Mouse (Mus musculus) neural tube, embryonic 12.5 days (tissue): ENCODE measurements around the gene Recql5. TPM values are rescaled to one million over a fixed set of nuclear protein-coding genes. Genes with fewer than 3 reads are reported as not detected.

Experiments used
- ATAC-seq: fragments of 200-750 bp; cut with Nextera tagmentation; 2 replicates; pipeline ENCODE4 v1.8.0; 2017; ENCODE audit warnings: low read depth, mild to moderate bottlenecking, moderate TSS enrichment, moderate library complexity; ENCODE audit not compliant: low FRiP score
- H3K27ac ChIP-seq: fragments of 300-500 bp; sonication (generic); 2 replicates; pipeline ENCODE4 v1.5.1; 2016
- H3K27me3 ChIP-seq: fragments of 300-500 bp; sonication (generic); replicated peaks from 2 replicates; pipeline ENCODE4 v1.6.1; 2016; ENCODE audit warnings: mild to moderate bottlenecking
- H3K36me3 ChIP-seq: fragments of 300-500 bp; sonication (generic); 2 replicates; pipeline ENCODE4 v1.6.1; 2016; ENCODE audit warnings: mild to moderate bottlenecking
- H3K4me1 ChIP-seq: fragments of 300-500 bp; sonication (generic); 2 replicates; pipeline ENCODE4 v1.6.1; 2016
- H3K4me2 ChIP-seq: fragments of 300-500 bp; sonication (generic); replicated peaks from 2 replicates; pipeline ENCODE4 v1.6.1; 2016; ENCODE audit warnings: mild to moderate bottlenecking
- H3K4me3 ChIP-seq: fragments of 300-500 bp; sonication (generic); 2 replicates; pipeline ENCODE4 v1.5.1; 2016
- H3K9ac ChIP-seq: fragments of 300-500 bp; sonication (generic); 2 replicates; pipeline ENCODE4 v1.6.1; 2016; ENCODE audit warnings: mild to moderate bottlenecking
- H3K9me3 ChIP-seq: fragments of 300-500 bp; sonication (generic); 2 replicates; pipeline ENCODE4 v1.6.1; 2016; ENCODE audit warnings: mild to moderate bottlenecking
- WGBS: fragments of 180-500 bp; shearing (Covaris S2); methylation state at CpG from one replicate; pipeline ENCODE4 v1.1.7; 2016; 5-methylcytosine and 5-hydroxymethylcytosine counted together
- polyA plus RNA-seq: library from polyadenylated mRNA; unstranded; fragments of >200 nt; fragmentation: Nextera tagmentation; extraction: Ambion mirVana; gene quantifications from 2 replicates; pipeline ENCODE4 v1.2.1, GENCODE M21; 2016

The Recql5 gene
- polyA plus RNA-seq, 1 experiment from 2014 or later = 30.2 TPM

GRCm38 (mm10) chr11:115957971-115958370 lies 24.7 kb upstream of the Recql5 start:
- 56% methylated on average over 7 of the region's 7 CpGs for WGBS
- no peak overlapping the region for H3K27ac ChIP-seq
- H3K9me3 ChIP-seq = no peaks in the 10 kb centered on the region
- no peak overlapping the region for H3K9ac ChIP-seq
- ATAC-seq = no peak
- H3K27me3 ChIP-seq = no peaks in the 10 kb centered on the region
- H3K4me3 ChIP-seq = no peak overlapping the region
- H3K4me1 ChIP-seq = peaks cover 34% of the 10 kb centered on the region
- H3K36me3 ChIP-seq = peaks cover 76% of the 10 kb centered on the region
- no peak overlapping the region for H3K4me2 ChIP-seq

- H3K27me3 ChIP-seq = no peaks in the 10 kb centered on the region
- WGBS = 6% methylated on average over 4 of the region's 4 CpGs
- H3K9me3 ChIP-seq = no peaks in the 10 kb centered on the region
- H3K9ac ChIP-seq = no peak overlapping the region; the same call in 1 of the 2 replicates
- H3K4me3 ChIP-seq = no peak overlapping the region
- H3K27ac ChIP-seq = 0 out of 2 replicates have a peak overlapping the region, but pooled peaks have one; percentile 8
- no peak overlapping the region for H3K4me2 ChIP-seq
- H3K4me1 ChIP-seq = peaks cover 34% of the 10 kb centered on the region
- H3K36me3 ChIP-seq = peaks cover 75% of the 10 kb centered on the region
- ATAC-seq = peak; percentile 86
These were observed 23.2 kb upstream of the Recql5 start for GRCm38 (mm10) chr11:115956453-115956852.

GRCm38 (mm10) chr11:115955195-115955858 lies 22.1 kb upstream of the Recql5 start:
- no peak overlapping the region for H3K4me3 ChIP-seq
- 63% methylated on average over 10 of the region's 10 CpGs for WGBS
- H3K9me3 ChIP-seq = no peaks in the 10 kb centered on the region
- H3K27ac ChIP-seq = no peak overlapping the region
- H3K4me1 ChIP-seq = peaks cover 37% of the 10 kb centered on the region
- H3K9ac ChIP-seq = no peak overlapping the region
- no peak for ATAC-seq
- peaks cover 68% of the 10 kb centered on the region for H3K36me3 ChIP-seq
- no peak overlapping the region for H3K4me2 ChIP-seq
- H3K27me3 ChIP-seq = no peaks in the 10 kb centered on the region

GRCm38 (mm10) chr11:115954712-115955111 lies 21.4 kb upstream of the Recql5 start:
- Histone ChIP-seq H3K9ac (no peak overlapping the region), H3K4me2 (no peak overlapping the region), H3K36me3 (peaks cover 68% of the 10 kb centered on the region), H3K27me3 (no peaks in the 10 kb centered on the region), H3K4me1 (peaks cover 43% of the 10 kb centered on the region), H3K4me3 (no peak overlapping the region), H3K9me3 (no peaks in the 10 kb centered on the region), H3K27ac (0 out of 2 replicates have a peak overlapping the region, but pooled peaks have one; percentile 6)
- no peak for ATAC-seq
- WGBS = 87% methylated on average over 5 of the region's 5 CpGs

GRCm38 (mm10) chr11:115950719-115951118 lies 17.4 kb upstream of the Recql5 start:
- Histone ChIP-seq H3K9ac (0 out of 2 replicates have a peak overlapping the region, but pooled peaks have one; percentile 29), H3K27ac (no peak overlapping the region), H3K4me3 (no peak overlapping the region), H3K9me3 (no peaks in the 10 kb centered on the region), H3K36me3 (peaks cover 76% of the 10 kb centered on the region), H3K4me1 (peaks cover 23% of the 10 kb centered on the region), H3K4me2 (no peak overlapping the region), H3K27me3 (no peaks in the 10 kb centered on the region)
- WGBS = 76% methylated on average over 2 of the region's 2 CpGs
- no peak for ATAC-seq

GRCm38 (mm10) chr11:115948316-115948715 lies 15.0 kb upstream of the Recql5 start:
- WGBS = 93% methylated on average over 9 of the region's 9 CpGs
- no peaks in the 10 kb centered on the region for H3K9me3 ChIP-seq
- no peaks in the 10 kb centered on the region for H3K27me3 ChIP-seq
- no peak overlapping the region for H3K4me2 ChIP-seq
- peaks cover 71% of the 10 kb centered on the region for H3K36me3 ChIP-seq
- no peak overlapping the region for H3K4me3 ChIP-seq
- H3K4me1 ChIP-seq = peaks cover 9% of the 10 kb centered on the region; the same call in 1 of the 2 replicates
- no peak overlapping the region for H3K9ac ChIP-seq
- no peak overlapping the region for H3K27ac ChIP-seq
- ATAC-seq = no peak

GRCm38 (mm10) chr11:115946221-115946828 lies 13.0 kb upstream of the Recql5 start:
- no peak overlapping the region for H3K4me2 ChIP-seq
- WGBS = 89% methylated on average over 9 of the region's 9 CpGs
- H3K27ac ChIP-seq = no peak overlapping the region

GRCm38 (mm10) chr11:115945247-115945646 lies 12.0 kb upstream of the Recql5 start:
- Histone ChIP-seq H3K36me3 (peaks cover 74% of the 10 kb centered on the region), H3K9ac (no peak overlapping the region), H3K4me2 (no peak overlapping the region), H3K27me3 (no peaks in the 10 kb centered on the region), H3K27ac (no peak overlapping the region), H3K4me1 (peaks cover 5% of the 10 kb centered on the region; the same call in 1 of the 2 replicates), H3K4me3 (no peak overlapping the region), H3K9me3 (no peaks in the 10 kb centered on the region)
- 94% methylated on average over 8 of the region's 8 CpGs for WGBS
- no peak for ATAC-seq

More at GRCm38 (mm10) chr11:115946221-115946828, 13.0 kb upstream of the Recql5 start:
- no peaks in the 10 kb centered on the region for H3K9me3 ChIP-seq
- H3K4me1 ChIP-seq = peaks cover 9% of the 10 kb centered on the region; the same call in 1 of the 2 replicates
- no peak for ATAC-seq
- H3K36me3 ChIP-seq = peaks cover 72% of the 10 kb centered on the region
- H3K4me3 ChIP-seq = no peak overlapping the region
- H3K9ac ChIP-seq = no peak overlapping the region
- H3K27me3 ChIP-seq = no peaks in the 10 kb centered on the region

GRCm38 (mm10) chr11:115941980-115942379 lies 8.7 kb upstream of the Recql5 start:
- no peak overlapping the region for H3K4me3 ChIP-seq
- no peaks in the 10 kb centered on the region for H3K9me3 ChIP-seq
- H3K27me3 ChIP-seq = no peaks in the 10 kb centered on the region
- peaks cover 78% of the 10 kb centered on the region for H3K36me3 ChIP-seq
- WGBS = 89% methylated on average over 7 of the region's 7 CpGs
- no peaks in the 10 kb centered on the region for H3K4me1 ChIP-seq
- no peak for ATAC-seq
- no peak overlapping the region for H3K4me2 ChIP-seq
- H3K9ac ChIP-seq = no peak overlapping the region
- H3K27ac ChIP-seq = no peak overlapping the region

- peaks cover 71% of the 10 kb centered on the region for H3K36me3 ChIP-seq
- peaks cover 2% of the 10 kb centered on the region for H3K4me1 ChIP-seq
- 43% methylated on average over 6 of the region's 6 CpGs for WGBS
- H3K9ac ChIP-seq = no peak overlapping the region
- no peaks in the 10 kb centered on the region for H3K9me3 ChIP-seq
- no peak overlapping the region for H3K4me2 ChIP-seq
- no peak overlapping the region for H3K4me3 ChIP-seq
- H3K27ac ChIP-seq = no peak overlapping the region
- no peaks in the 10 kb centered on the region for H3K27me3 ChIP-seq
- ATAC-seq = no peak
These were observed 6.5 kb upstream of the Recql5 start for GRCm38 (mm10) chr11:115939690-115940329.

GRCm38 (mm10) chr11:115933747-115934110 lies 452 bp upstream of the Recql5 start:
- ATAC-seq = no peak
- peaks cover 27% of the 10 kb centered on the region for H3K36me3 ChIP-seq
- peak overlapping the region; percentile 86 for H3K9ac ChIP-seq
- WGBS = under 1% methylated on average over 16 of the region's 16 CpGs
- H3K4me2 ChIP-seq = peak overlapping the region; percentile 83
- H3K27ac ChIP-seq = no peak overlapping the region
- H3K27me3 ChIP-seq = no peaks in the 10 kb centered on the region
- peaks cover 19% of the 10 kb centered on the region for H3K4me1 ChIP-seq
- H3K4me3 ChIP-seq = peak overlapping the region; percentile 80
- no peaks in the 10 kb centered on the region for H3K9me3 ChIP-seq

GRCm38 (mm10) chr11:115931235-115931634 lies 2.0 kb downstream of the Recql5 start:
- H3K9ac ChIP-seq = no peak overlapping the region
- 72% methylated on average over 3 of the region's 3 CpGs for WGBS
- no peaks in the 10 kb centered on the region for H3K9me3 ChIP-seq
- no peak overlapping the region for H3K27ac ChIP-seq
- ATAC-seq = no peak
- no peaks in the 10 kb centered on the region for H3K27me3 ChIP-seq
- H3K4me2 ChIP-seq = no peak overlapping the region
- peaks cover 19% of the 10 kb centered on the region for H3K4me1 ChIP-seq
- no peak overlapping the region for H3K4me3 ChIP-seq
- peaks cover 25% of the 10 kb centered on the region for H3K36me3 ChIP-seq
